Mouse (Mus musculus): ENCODE results near the gene Cnksr3. TPM values are rescaled to one million over a fixed set of nuclear protein-coding genes. Genes with fewer than 3 reads are reported as not detected.

Cnksr3 gene
- 8.6 TPM for polyA plus RNA-seq (2014; fragmentation: Illumina TruSeq; extraction: RNeasy Lipid Tissue Mini Kit (QIAGEN cat#74804); ENCODE audit: low read depth, low replicate concordance)

GRCm38 (mm10) chr10:7211696-7212482 lies at the start of gene Cnksr3:
TSS of gene Cnksr3 (minus strand) at chr10:7212237.

Other genes with a start within 250 kb of the Cnksr3 start
- 4.0 TPM for gene Ipcef1, start 159.8 kb downstream of the Cnksr3 start, polyA plus RNA-seq (2014; fragmentation: Illumina TruSeq; extraction: RNeasy Lipid Tissue Mini Kit (QIAGEN cat#74804); ENCODE audit: low read depth, low replicate concordance)

All from adipose tissue, adult 10 weeks (tissue).